Mouse (Mus musculus) limb, embryonic 12.5 days (tissue): ENCODE measurements around the gene Pex14. TPM values are rescaled to one million over a fixed set of nuclear protein-coding genes. Genes with fewer than 3 reads are reported as not detected.

Experiments
- ATAC-seq: fragments of 200-750 bp; cut with Nextera tagmentation; 2 replicates; pipeline ENCODE4 v1.8.0; 2017; ENCODE audit warnings: low read depth, moderate TSS enrichment; ENCODE audit not compliant: insufficient number of reproducible peaks, insufficient read depth, low FRiP score, low TSS enrichment
- H3K27ac ChIP-seq: fragments of 300-500 bp; sonication (generic); 2 replicates; pipeline ENCODE4 v1.5.1; 2016; ENCODE audit warnings: mild to moderate bottlenecking, moderate library complexity
- H3K27me3 ChIP-seq: fragments of 300-500 bp; sonication (generic); 2 replicates; pipeline ENCODE4 v1.6.1; 2016; ENCODE audit warnings: mild to moderate bottlenecking, moderate library complexity
- H3K36me3 ChIP-seq: fragments of 300-500 bp; sonication (generic); 2 replicates; pipeline ENCODE4 v1.6.1; 2016; ENCODE audit warnings: mild to moderate bottlenecking, moderate library complexity
- H3K4me1 ChIP-seq: fragments of 300-500 bp; sonication (generic); replicated peaks from 2 replicates; pipeline ENCODE4 v1.6.1; 2016
- H3K4me2 ChIP-seq: fragments of 300-500 bp; sonication (generic); 2 replicates; pipeline ENCODE4 v1.6.1; 2016; ENCODE audit warnings: mild to moderate bottlenecking, moderate library complexity
- H3K4me3 ChIP-seq: fragments of 300-500 bp; sonication (generic); replicated peaks from 2 replicates; pipeline ENCODE4 v1.5.1; 2016; ENCODE audit warnings: mild to moderate bottlenecking
- H3K9ac ChIP-seq: fragments of 300-500 bp; sonication (generic); replicated peaks from 2 replicates; pipeline ENCODE4 v1.6.1; 2016; ENCODE audit warnings: mild to moderate bottlenecking, moderate library complexity
- H3K9me3 ChIP-seq: fragments of 300-500 bp; sonication (generic); 2 replicates; pipeline ENCODE4 v1.6.1; 2016; ENCODE audit warnings: mild to moderate bottlenecking, moderate library complexity
- WGBS: fragments of 180-500 bp; shearing (Covaris S2); methylation state at CpG from one replicate; pipeline ENCODE4 v1.1.7; 2016; 5-methylcytosine and 5-hydroxymethylcytosine counted together
- polyA plus RNA-seq: library from polyadenylated mRNA; unstranded; fragments of >200 nt; fragmentation: Nextera tagmentation; extraction: Ambion mirVana; gene quantifications from 2 replicates; pipeline ENCODE4 v1.2.1, GENCODE M21; 2016

Gene Pex14
- polyA plus RNA-seq, 1 experiment from 2014 or later, result 55.2 TPM

GRCm38 (mm10) chr4:148947833-148948388 is 151.8 kb downstream of the Pex14 start:
- Histone ChIP-seq H3K4me2 (no peak overlapping the region), H3K4me3 (no peak overlapping the region), H3K36me3 (no peaks in the 10 kb centered on the region; the same call in 1 of the 2 replicates), H3K27ac (0 out of 2 replicates have a peak overlapping the region, but pooled peaks have one; percentile 4), H3K27me3 (peaks cover 64% of the 10 kb centered on the region), H3K9me3 (no peaks in the 10 kb centered on the region), H3K4me1 (peaks cover 53% of the 10 kb centered on the region), H3K9ac (no peak overlapping the region)
- WGBS, result 45% methylated on average over 10 of the region's 10 CpGs
- no peak for ATAC-seq

- no peak overlapping the region for H3K27ac ChIP-seq
- peaks cover 53% of the 10 kb centered on the region for H3K27me3 ChIP-seq
- ATAC-seq, result no peak
- no peak overlapping the region for H3K4me3 ChIP-seq
- H3K4me1 ChIP-seq, result peaks cover 41% of the 10 kb centered on the region
- no peaks in the 10 kb centered on the region; the same call in 1 of the 2 replicates for H3K36me3 ChIP-seq
- H3K9me3 ChIP-seq, result no peaks in the 10 kb centered on the region
- no peak overlapping the region for H3K9ac ChIP-seq
- 86% methylated on average over 8 of the region's 8 CpGs for WGBS
- no peak overlapping the region for H3K4me2 ChIP-seq
Measured at GRCm38 (mm10) chr4:148946071-148946470, 153.6 kb downstream of the Pex14 start.

DNA sequence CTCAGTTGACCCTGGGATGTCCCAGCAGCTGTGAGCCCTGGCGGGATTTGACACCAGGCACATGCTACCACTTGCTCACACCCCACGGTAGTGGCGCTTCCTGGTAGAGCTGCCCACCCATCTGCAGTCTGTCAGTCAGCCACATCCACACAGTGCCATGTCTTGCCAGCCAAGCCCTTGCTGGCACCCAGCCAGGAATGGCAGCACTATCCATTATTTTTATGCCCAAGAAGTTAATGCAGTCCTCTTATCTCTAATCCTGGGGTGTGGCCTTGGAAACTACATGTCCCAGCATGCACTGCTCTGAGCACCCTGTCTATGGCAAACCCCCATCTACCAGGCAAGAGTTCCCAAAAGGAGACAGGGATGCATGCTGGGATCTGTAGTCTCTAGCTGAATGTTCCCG is 154.2 kb downstream of the Pex14 start:
- Histone ChIP-seq H3K4me2 (no peak overlapping the region), H3K9me3 (no peaks in the 10 kb centered on the region), H3K27me3 (peaks cover 47% of the 10 kb centered on the region), H3K27ac (no peak overlapping the region), H3K9ac (no peak overlapping the region), H3K36me3 (no peaks in the 10 kb centered on the region; the same call in 1 of the 2 replicates), H3K4me3 (no peak overlapping the region), H3K4me1 (peaks cover 41% of the 10 kb centered on the region)
- WGBS, result 71% methylated on average over 4 of the region's 4 CpGs
- ATAC-seq, result no peak

DNA sequence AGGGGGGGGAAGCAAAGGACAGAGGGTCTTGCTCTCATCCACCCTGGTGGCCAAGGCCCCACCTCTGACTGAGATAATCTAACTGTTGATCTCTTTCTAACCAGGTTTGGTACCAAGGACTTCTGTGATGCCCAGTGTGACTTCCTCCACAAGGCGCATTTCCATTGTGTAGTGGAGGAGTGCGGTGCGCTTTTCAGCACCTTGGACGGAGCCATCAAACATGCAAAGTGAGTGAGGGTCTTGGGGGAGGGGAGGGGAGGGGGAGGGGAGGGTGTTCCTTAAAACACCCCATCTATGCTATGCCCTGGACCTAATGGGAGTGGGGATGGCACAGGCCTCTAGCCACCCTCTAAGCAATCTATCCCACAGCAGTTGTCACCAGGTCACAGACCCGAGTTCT is 156.6 kb downstream of the Pex14 start:
- Histone ChIP-seq H3K9ac (no peak overlapping the region), H3K4me1 (peaks cover 25% of the 10 kb centered on the region), H3K4me2 (no peak overlapping the region), H3K4me3 (no peak overlapping the region), H3K9me3 (no peaks in the 10 kb centered on the region), H3K36me3 (peaks cover 4% of the 10 kb centered on the region; the same call in 1 of the 2 replicates), H3K27ac (no peak overlapping the region), H3K27me3 (peaks cover 42% of the 10 kb centered on the region)
- 18% methylated on average over 5 of the region's 5 CpGs for WGBS
- ATAC-seq, result no peak

DNA sequence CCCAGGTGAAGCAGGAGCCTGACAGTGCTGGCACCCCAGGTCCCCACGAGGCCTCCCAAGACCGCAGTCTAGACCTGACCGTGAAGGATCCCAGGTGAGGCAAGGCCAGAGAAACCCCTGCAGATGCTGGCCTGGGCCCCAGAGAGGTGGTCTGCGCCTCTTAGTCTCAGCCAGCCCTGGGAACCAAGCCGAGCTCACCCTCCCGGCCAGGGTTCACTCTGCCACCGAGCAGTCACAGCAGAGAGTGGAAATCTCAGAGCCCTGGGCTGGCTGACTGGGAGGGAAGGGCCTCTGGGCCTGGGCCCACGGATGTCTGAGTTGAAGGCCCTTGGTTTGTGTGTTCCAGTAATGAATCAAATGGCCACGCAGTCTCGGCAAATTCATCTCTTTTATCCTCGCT is 158.4 kb downstream of the Pex14 start:
- no peak overlapping the region for H3K4me3 ChIP-seq
- peaks cover 59% of the 10 kb centered on the region for H3K27me3 ChIP-seq
- H3K4me1 ChIP-seq, result peaks cover 19% of the 10 kb centered on the region

GRCm38 (mm10) chr4:148940674-148941211 is 158.9 kb downstream of the Pex14 start:
- ATAC-seq, result peak; percentile 51
- peak overlapping the region; percentile 46 for H3K4me2 ChIP-seq
- 8% methylated on average over 25 of the region's 25 CpGs for WGBS
- no peaks in the 10 kb centered on the region for H3K9me3 ChIP-seq
- peaks cover 65% of the 10 kb centered on the region for H3K27me3 ChIP-seq
- no peak overlapping the region; the same call in 1 of the 2 replicates for H3K9ac ChIP-seq
- peaks cover 23% of the 10 kb centered on the region for H3K4me1 ChIP-seq
- H3K27ac ChIP-seq, result no peak overlapping the region
- H3K4me3 ChIP-seq, result 0 out of 2 replicates have a peak overlapping the region, but pooled peaks have one; percentile 4
- peaks cover 5% of the 10 kb centered on the region; the same call in 1 of the 2 replicates for H3K36me3 ChIP-seq

More for the DNA sequence above, 158.4 kb downstream of the Pex14 start:
- peak overlapping the region; percentile 46 for H3K4me2 ChIP-seq
- no peak for ATAC-seq
- H3K36me3 ChIP-seq, result peaks cover 5% of the 10 kb centered on the region; the same call in 1 of the 2 replicates
- 55% methylated on average over 11 of the region's 11 CpGs for whole genome bisulfite sequencing
- no peak overlapping the region for H3K9ac ChIP-seq
- H3K27ac ChIP-seq, result no peak overlapping the region
- H3K9me3 ChIP-seq, result no peaks in the 10 kb centered on the region

- no peak overlapping the region for H3K4me2 ChIP-seq
- H3K36me3 ChIP-seq, result peaks cover 5% of the 10 kb centered on the region; the same call in 1 of the 2 replicates
- H3K4me3 ChIP-seq, result no peak overlapping the region
- no peak overlapping the region for H3K27ac ChIP-seq
- no peak overlapping the region for H3K9ac ChIP-seq
- 93% methylated on average over 26 of the region's 26 CpGs for WGBS
- H3K27me3 ChIP-seq, result peaks cover 77% of the 10 kb centered on the region
- no peaks in the 10 kb centered on the region for H3K9me3 ChIP-seq
- H3K4me1 ChIP-seq, result peaks cover 33% of the 10 kb centered on the region
- no peak for ATAC-seq
Measured at GRCm38 (mm10) chr4:148938546-148938945, 161.1 kb downstream of the Pex14 start.

GRCm38 (mm10) chr4:148936727-148937126 is 162.9 kb downstream of the Pex14 start:
- H3K4me2 ChIP-seq, result no peak overlapping the region
- H3K27ac ChIP-seq, result no peak overlapping the region
- H3K36me3 ChIP-seq, result peaks cover 5% of the 10 kb centered on the region; the same call in 1 of the 2 replicates
- ATAC-seq, result no peak
- H3K27me3 ChIP-seq, result peaks cover 70% of the 10 kb centered on the region
- H3K9ac ChIP-seq, result no peak overlapping the region
- WGBS, result 87% methylated on average over 12 of the region's 12 CpGs
- no peaks in the 10 kb centered on the region for H3K9me3 ChIP-seq
- peaks cover 33% of the 10 kb centered on the region for H3K4me1 ChIP-seq
- H3K4me3 ChIP-seq, result no peak overlapping the region

DNA sequence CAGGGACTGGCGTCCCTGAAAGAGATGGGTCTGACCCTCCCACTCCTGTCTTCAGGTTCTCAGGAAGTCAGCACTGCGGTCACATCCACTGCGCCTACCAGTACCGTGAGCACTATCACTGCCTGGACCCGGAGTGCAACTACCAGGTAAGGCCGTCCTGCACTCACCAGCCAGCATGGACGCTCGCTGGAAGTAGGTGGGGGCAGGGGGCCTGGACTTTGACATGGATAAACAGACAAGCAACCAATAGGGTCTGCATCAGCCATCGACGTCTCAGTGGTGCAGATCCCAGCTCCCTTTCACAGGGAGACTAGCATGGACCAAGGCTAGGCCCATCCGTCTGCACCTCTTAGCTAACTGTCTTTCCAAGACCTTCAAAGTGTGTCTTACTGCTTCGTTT is 163.6 kb downstream of the Pex14 start:
- Histone ChIP-seq H3K9me3 (no peaks in the 10 kb centered on the region), H3K4me3 (no peak overlapping the region), H3K4me2 (no peak overlapping the region), H3K27me3 (peaks cover 76% of the 10 kb centered on the region), H3K9ac (no peak overlapping the region), H3K36me3 (peaks cover 5% of the 10 kb centered on the region; the same call in 1 of the 2 replicates), H3K27ac (no peak overlapping the region), H3K4me1 (peaks cover 28% of the 10 kb centered on the region)
- no peak for ATAC-seq
- whole genome bisulfite sequencing, result 86% methylated on average over 12 of the region's 12 CpGs

DNA sequence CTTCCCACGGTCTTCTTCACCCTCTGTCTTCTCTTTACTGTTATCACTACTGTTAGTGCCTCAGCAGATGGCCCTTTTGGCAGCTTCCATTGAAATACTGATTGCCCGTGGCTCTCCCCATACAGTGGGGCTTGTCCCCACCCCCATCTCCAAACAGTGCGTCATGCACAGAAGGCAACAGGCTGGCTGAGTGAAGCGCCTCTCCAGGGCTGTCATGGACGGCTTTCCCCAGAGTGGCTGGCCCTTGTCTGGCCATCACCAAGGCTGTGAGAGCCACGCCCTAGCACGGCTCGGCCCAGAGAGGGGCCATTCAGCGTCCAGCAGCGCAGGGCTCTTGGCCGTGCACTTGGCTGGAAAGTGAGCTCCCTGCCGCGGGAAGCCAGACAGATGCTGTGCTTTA is 164.5 kb downstream of the Pex14 start:
- H3K27ac ChIP-seq, result no peak overlapping the region
- peak overlapping the region; percentile 40; the same call in 1 of the 2 replicates for H3K9ac ChIP-seq
- H3K4me2 ChIP-seq, result no peak overlapping the region
- no peaks in the 10 kb centered on the region for H3K9me3 ChIP-seq
- H3K36me3 ChIP-seq, result peaks cover 5% of the 10 kb centered on the region; the same call in 1 of the 2 replicates
- H3K27me3 ChIP-seq, result peaks cover 83% of the 10 kb centered on the region
- H3K4me3 ChIP-seq, result no peak overlapping the region
- peaks cover 25% of the 10 kb centered on the region for H3K4me1 ChIP-seq
- WGBS, result 22% methylated on average over 13 of the region's 13 CpGs
- no peak for ATAC-seq

GRCm38 (mm10) chr4:148933109-148933508 is 166.6 kb downstream of the Pex14 start:
- Histone ChIP-seq H3K36me3 (peaks cover under 1% of the 10 kb centered on the region; the same call in 1 of the 2 replicates), H3K27me3 (peaks cover 79% of the 10 kb centered on the region), H3K9ac (no peak overlapping the region), H3K9me3 (no peaks in the 10 kb centered on the region), H3K27ac (no peak overlapping the region), H3K4me2 (no peak overlapping the region), H3K4me3 (no peak overlapping the region), H3K4me1 (peaks cover 29% of the 10 kb centered on the region)
- WGBS, result 91% methylated on average over 13 of the region's 13 CpGs
- no peak for ATAC-seq
